Mouse (Mus musculus) hematopoietic stem cell, adult 5-6 weeks (primary cell): ENCODE measurements around the gene Gm20878. TPM values are rescaled to one million over a fixed set of nuclear protein-coding genes. Genes with fewer than 3 reads are reported as not detected.
"Not testable (repeated sequence)": the region's sequence is repeated elsewhere in the genome, so short reads cannot be mapped to it uniquely, and the experiment has no call there.

ENCODE experiments used
- ATAC-seq, 2 experiments: fragments of 125-278 bp in 1 of 2; replicated peaks in 1 of 2; 2 replicates each; pipeline ENCODE4 v1.8.0; 2016 to 2017; ENCODE audit warnings: inconsistent platforms in 2 of 2, mild to moderate bottlenecking in 2 of 2, moderate number of reproducible peaks in 2 of 2, low read depth in 1 of 2, moderate TSS enrichment in 1 of 2; ENCODE audit not compliant: low FRiP score in 2 of 2, poor library complexity in 2 of 2, severe bottlenecking in 2 of 2, insufficient read depth in 1 of 2, low TSS enrichment in 1 of 2
- total RNA-seq: library from RNA; stranded (forward); fragments of 172-1452, 232-1000 nt; gene quantifications from 2 replicates; pipeline ENCODE4 v1.2.3, GENCODE M21; 2017

Gene Gm20878
- total RNA-seq, result 1.8 and 2.3 TPM in 2 replicates

- ATAC-seq, result not testable (repeated sequence)
Observed at GRCm38 (mm10) chr4:41941272-41941671, at the start of gene Gm20878. Gene Gm20878 (plus strand): TSS chr4:41941572.

GRCm38 (mm10) chr4:41903310-41903709 lies 38.1 kb upstream of the Gm20878 start, which contains the start of gene Gm21541:
Gene Gm21541 (plus strand): TSS chr4:41903610.
- not testable (repeated sequence) for ATAC-seq

GRCm38 (mm10) chr4:41965758-41966157 lies 24.4 kb downstream of the Gm20878 start, which contains the start of gene Fam205a4:
Gene Fam205a4 (plus strand): TSS chr4:41966058.
- not testable (repeated sequence) for ATAC-seq

Other genes starting within 250 kb of the Gm20878 start
- gene Cntfr, start 244.5 kb upstream of the Gm20878 start, total RNA-seq, result not detected in 2 replicates
- 141 and 178 TPM in 2 replicates for gene Il11ra1, start 241.6 kb upstream of the Gm20878 start, total RNA-seq
- 20.6 and 22.8 TPM in 2 replicates for gene Rpp25l, start 228.0 kb upstream of the Gm20878 start, total RNA-seq
- 32.8 and 62.5 TPM in 2 replicates for gene Dctn3, start 218.4 kb upstream of the Gm20878 start, total RNA-seq
- not detected in 2 replicates for gene Arid3c, start 210.4 kb upstream of the Gm20878 start, total RNA-seq
- 45.2 and 55.0 TPM in 2 replicates for gene Galt, start 186.3 kb upstream of the Gm20878 start, total RNA-seq
- 47.3 and 60.0 TPM in 2 replicates for gene Sigmar1, start 185.4 kb upstream of the Gm20878 start, total RNA-seq
- 17.0 and 36.8 TPM in 2 replicates for gene Ccl27a, start 167.3 kb upstream of the Gm20878 start, total RNA-seq
- gene Gm21541, start 38.0 kb upstream of the Gm20878 start, total RNA-seq, result not detected in 2 replicates
- gene Fam205a4, start 24.5 kb downstream of the Gm20878 start, total RNA-seq, result not detected in 2 replicates
- 0.40 and 0.56 TPM in 2 replicates for gene Gm21093, start 93.2 kb downstream of the Gm20878 start, total RNA-seq
- not detected in 2 replicates for gene Gm3893, start 149.6 kb downstream of the Gm20878 start, total RNA-seq
- not detected in 2 replicates for gene Gm13304, start 173.2 kb downstream of the Gm20878 start, total RNA-seq
- not detected in 2 replicates for gene Gm13306, start 211.9 kb downstream of the Gm20878 start, total RNA-seq
- gene Gm13305, start 227.0 kb downstream of the Gm20878 start, total RNA-seq, result not detected in 2 replicates